Mouse (Mus musculus) erythroblast, embryonic 14.5 days (primary cell): Measurements from ENCODE around the gene Mpig6b. TPM values are rescaled to one million over a fixed set of nuclear protein-coding genes. Genes with fewer than 3 reads are reported as not detected.

Experiments used
- H3K27me3 ChIP-seq: 2 replicates; pipeline ENCODE4 v1.6.1; 2012; ENCODE audit warnings: inconsistent platforms; ENCODE audit not compliant: control insufficient read depth
- H3K36me3 ChIP-seq: 2 replicates; pipeline ENCODE4 v1.6.1; 2012; ENCODE audit warnings: mild to moderate bottlenecking, inconsistent platforms; ENCODE audit not compliant: control insufficient read depth
- H3K4me1 ChIP-seq: 2 replicates; pipeline ENCODE4 v1.6.1; 2012; ENCODE audit warnings: inconsistent platforms; ENCODE audit not compliant: control insufficient read depth
- H3K4me3 ChIP-seq: replicated peaks from 2 replicates; pipeline ENCODE3; 2012; ENCODE audit warnings: moderate library complexity, mild to moderate bottlenecking, inconsistent platforms
- H3K9me3 ChIP-seq: 2 replicates; pipeline ENCODE4 v1.6.1; 2012; ENCODE audit warnings: low read length, inconsistent platforms, mixed read lengths; ENCODE audit not compliant: control insufficient read depth
- GATA1 ChIP-seq: IDR thresholded peaks from 2 replicates; pipeline ENCODE4 v1.6.1; 2012; ENCODE audit warnings: low read length, inconsistent platforms, mixed read lengths
- TAL1 ChIP-seq: IDR thresholded peaks from 3 replicates; pipeline ENCODE4 v1.6.1; 2012; ENCODE audit warnings: low read length, inconsistent platforms, mixed read lengths
- polyA plus RNA-seq: library from polyadenylated mRNA; stranded (reverse); fragments of >175 nt; gene quantifications from 2 replicates; pipeline ENCODE4 v1.2.3, GENCODE M21; 2012

Gene Mpig6b
- polyA plus RNA-seq, 1 experiment: 0.05 TPM

DNA sequence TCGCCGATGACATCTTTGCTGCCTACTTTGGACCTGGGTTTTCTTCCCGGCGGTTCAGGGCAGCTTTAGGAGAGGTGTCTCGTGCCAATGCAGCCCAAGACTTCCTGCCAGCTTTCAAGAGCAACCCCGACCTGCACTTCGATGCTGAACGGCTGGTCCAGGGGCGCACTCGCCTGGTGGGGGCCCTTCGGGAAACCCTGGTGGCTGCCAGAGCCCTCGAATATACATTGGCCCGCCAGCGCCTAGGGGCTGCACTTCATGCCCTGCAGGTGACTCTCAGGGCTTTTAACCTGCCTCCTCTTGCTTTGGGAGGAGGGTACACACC is 48.3 kb downstream of the Mpig6b start:
- Histone ChIP-seq H3K27me3 (no peaks in the 10 kb centered on the region), H3K36me3 (peaks cover 45% of the 10 kb centered on the region), H3K4me1 (peaks cover 47% of the 10 kb centered on the region), H3K4me3 (no peak overlapping the region), H3K9me3 (no peaks in the 10 kb centered on the region)
- TF ChIP-seq TAL1 (no peak), GATA1 (no peak)

DNA sequence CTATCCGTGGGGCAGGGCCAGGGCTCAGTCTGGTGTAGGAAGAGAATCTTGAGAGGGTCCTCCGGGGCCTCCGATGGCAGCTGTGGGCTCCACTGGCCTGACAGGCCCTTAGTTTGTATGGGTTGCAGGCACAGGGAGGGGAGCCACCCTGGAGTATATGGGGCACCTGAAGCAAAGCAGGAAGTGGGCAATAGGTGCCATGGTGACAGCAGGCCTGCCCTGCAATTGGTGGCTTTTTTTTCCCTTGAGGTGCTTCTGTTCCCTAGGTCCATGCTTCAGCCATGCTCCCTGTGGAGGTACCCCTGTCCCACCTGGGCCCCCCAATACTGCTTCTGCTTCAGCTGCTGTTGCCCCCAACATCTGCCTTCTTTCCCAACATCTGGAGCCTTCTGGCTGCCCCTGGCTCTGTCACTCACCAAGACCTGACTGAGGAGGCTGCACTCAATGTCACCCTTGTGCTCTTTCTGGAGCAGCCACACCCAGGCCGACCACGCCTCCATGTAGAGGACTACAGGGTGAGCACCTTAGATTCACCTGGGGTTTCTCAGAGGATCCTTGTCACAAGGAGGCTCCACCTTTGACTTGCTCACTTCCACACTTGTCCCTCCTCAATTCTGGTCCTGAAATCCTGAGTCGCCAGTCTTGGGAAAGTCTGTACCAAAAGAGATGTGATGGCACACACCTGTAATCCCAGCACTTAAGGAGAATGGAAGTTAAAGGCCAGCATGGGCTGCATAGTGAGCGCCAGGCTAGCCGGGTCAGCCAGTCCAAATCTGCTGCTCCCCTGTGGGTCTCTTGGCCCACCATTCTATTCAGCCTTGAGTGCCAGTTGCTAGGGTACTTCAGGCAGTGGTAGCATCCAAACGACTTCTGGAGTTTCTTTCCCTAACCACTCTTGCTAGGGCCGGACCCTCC is 48.9 kb downstream of the Mpig6b start:
- Histone ChIP-seq H3K27me3 (no peaks in the 10 kb centered on the region), H3K4me1 (peaks cover 41% of the 10 kb centered on the region), H3K9me3 (no peaks in the 10 kb centered on the region), H3K4me3 (no peak overlapping the region), H3K36me3 (peaks cover 51% of the 10 kb centered on the region)
- TF ChIP-seq TAL1 (no peak), GATA1 (no peak)

- H3K9me3 ChIP-seq: no peaks in the 10 kb centered on the region
- no peak within 1 kb of the TSS for H3K4me3 ChIP-seq
Observed at GRCm38 (mm10) chr17:35016376-35016775, 49.6 kb downstream of the Mpig6b start, which contains the start of gene Vwa7. Gene Vwa7, plus strand, starts transcription at chr17:35016579.

GRCm38 (mm10) chr17:35015296-35015695 is 50.7 kb downstream of the Mpig6b start:
- peaks cover 24% of the 10 kb centered on the region for H3K4me1 ChIP-seq
- no peak overlapping the region for H3K4me3 ChIP-seq
- H3K36me3 ChIP-seq: peaks cover 69% of the 10 kb centered on the region

More at GRCm38 (mm10) chr17:35016376-35016775, 49.6 kb downstream of the Mpig6b start, which contains the start of gene Vwa7:
- peaks cover 58% of the 10 kb centered on the region for H3K36me3 ChIP-seq
- H3K4me1 ChIP-seq: peaks cover 34% of the 10 kb centered on the region
- H3K27me3 ChIP-seq: no peaks in the 10 kb centered on the region
- TF ChIP-seq GATA1 (no peak), TAL1 (no peak)

DNA sequence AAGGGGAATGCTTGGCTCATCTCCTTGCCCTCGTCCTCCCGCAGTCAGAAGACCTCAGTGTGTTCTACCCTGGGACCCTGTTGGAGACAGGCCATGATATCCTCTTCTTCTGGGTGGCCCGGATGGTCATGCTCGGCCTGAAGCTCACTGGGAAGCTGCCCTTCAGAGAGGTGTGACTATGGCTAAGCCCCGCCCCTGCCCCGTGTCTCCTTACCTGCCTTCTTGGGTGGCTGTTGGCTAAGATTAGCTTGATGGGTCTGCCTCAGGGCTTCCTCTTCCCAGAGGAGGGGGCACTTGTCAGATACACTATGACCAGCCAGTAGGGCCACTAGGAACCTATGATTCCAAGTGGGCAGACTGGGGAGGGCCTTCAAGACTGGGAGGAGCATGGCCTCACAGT is 52.8 kb downstream of the Mpig6b start:
- Histone ChIP-seq H3K27me3 (no peaks in the 10 kb centered on the region), H3K4me3 (no peak overlapping the region), H3K9me3 (no peaks in the 10 kb centered on the region), H3K36me3 (peaks cover 88% of the 10 kb centered on the region), H3K4me1 (peaks cover 21% of the 10 kb centered on the region)
- TF ChIP-seq GATA1: no peak

More at GRCm38 (mm10) chr17:35015296-35015695, 50.7 kb downstream of the Mpig6b start:
- H3K27me3 ChIP-seq: no peaks in the 10 kb centered on the region
- TF ChIP-seq TAL1 (no peak), GATA1 (no peak)
- no peaks in the 10 kb centered on the region for H3K9me3 ChIP-seq

Other genes starting within 250 kb of the Mpig6b start
- 6.3 and 6.7 TPM in 2 replicates for gene Stk19, start 229.2 kb downstream of the Mpig6b start, polyA plus RNA-seq
- 15.3 and 22.0 TPM in 2 replicates for gene Dxo, start 229.2 kb downstream of the Mpig6b start, polyA plus RNA-seq
- 6.7 and 8.9 TPM in 2 replicates for gene Skiv2l, start 216.0 kb downstream of the Mpig6b start, polyA plus RNA-seq
- 30.9 and 32.9 TPM in 2 replicates for gene Nelfe, start 215.8 kb downstream of the Mpig6b start, polyA plus RNA-seq
- 0.11 TPM in 1 of 2 replicates, not detected in the other for gene Cfb, start 203.7 kb downstream of the Mpig6b start, polyA plus RNA-seq
- gene Zbtb12, start 186.7 kb downstream of the Mpig6b start, polyA plus RNA-seq: 0.24 and 0.25 TPM in 2 replicates
- not detected in 2 replicates for gene Gm20547, start 184.1 kb downstream of the Mpig6b start, polyA plus RNA-seq
- gene C2, start 167.9 kb downstream of the Mpig6b start, polyA plus RNA-seq: 0.13 and 0.17 TPM in 2 replicates
- gene Ehmt2, start 167.7 kb downstream of the Mpig6b start, polyA plus RNA-seq: 6.2 and 6.4 TPM in 2 replicates
- not detected in 2 replicates for gene Slc44a4, start 151.7 kb downstream of the Mpig6b start, polyA plus RNA-seq
- gene Neu1, start 134.9 kb downstream of the Mpig6b start, polyA plus RNA-seq: 0.31 and 0.38 TPM in 2 replicates
- gene Hspa1b, start 106.9 kb downstream of the Mpig6b start, polyA plus RNA-seq: 408 and 454 TPM in 2 replicates
- gene Gm20481, start 96.3 kb downstream of the Mpig6b start, polyA plus RNA-seq: not detected in 2 replicates
- gene Hspa1a, start 94.0 kb downstream of the Mpig6b start, polyA plus RNA-seq: 195 and 214 TPM in 2 replicates
- 0.04 TPM in 1 of 2 replicates, not detected in the other for gene Hspa1l, start 93.5 kb downstream of the Mpig6b start, polyA plus RNA-seq
- gene Lsm2, start 84.3 kb downstream of the Mpig6b start, polyA plus RNA-seq: 15.9 and 21.4 TPM in 2 replicates
- 41.7 and 44.9 TPM in 2 replicates for gene Vars, start 65.2 kb downstream of the Mpig6b start, polyA plus RNA-seq
- 0.01 TPM in 2 replicates for gene Vwa7, start 49.6 kb downstream of the Mpig6b start, polyA plus RNA-seq
- gene Sapcd1, start 38.2 kb downstream of the Mpig6b start, polyA plus RNA-seq: 0.87 and 0.97 TPM in 2 replicates
- gene Msh5, start 19.4 kb downstream of the Mpig6b start, polyA plus RNA-seq: 0.90 and 1.3 TPM in 2 replicates
- 5.1 and 6.0 TPM in 2 replicates for gene Clic1, start 16.2 kb downstream of the Mpig6b start, polyA plus RNA-seq
- gene Ddah2, start 7.1 kb downstream of the Mpig6b start, polyA plus RNA-seq: 0.78 and 0.92 TPM in 2 replicates
- not detected in 2 replicates for gene Ly6g6c, start 796 bp downstream of the Mpig6b start, polyA plus RNA-seq
- gene Ly6g6e, start 10.7 kb upstream of the Mpig6b start, polyA plus RNA-seq: not detected in 2 replicates
- gene Ly6g6d, start 11.9 kb upstream of the Mpig6b start, polyA plus RNA-seq: not detected in 2 replicates
- 0.07 and 0.08 TPM in 2 replicates for gene Ly6g6f, start 19.4 kb upstream of the Mpig6b start, polyA plus RNA-seq
- gene Abhd16a, start 23.1 kb upstream of the Mpig6b start, polyA plus RNA-seq: 10.1 and 10.3 TPM in 2 replicates
- gene Ly6g5c, start 42.1 kb upstream of the Mpig6b start, polyA plus RNA-seq: not detected in 2 replicates
- 0.03 TPM in 1 of 2 replicates, not detected in the other for gene Ly6g5b, start 49.2 kb upstream of the Mpig6b start, polyA plus RNA-seq
- gene Gpank1, start 55.3 kb upstream of the Mpig6b start, polyA plus RNA-seq: 11.0 and 12.4 TPM in 2 replicates
- 10.2 and 11.2 TPM in 2 replicates for gene Csnk2b, start 55.9 kb upstream of the Mpig6b start, polyA plus RNA-seq
- gene D17H6S53E, start 60.2 kb upstream of the Mpig6b start, polyA plus RNA-seq: 0.27 and 0.48 TPM in 2 replicates
- gene Apom, start 65.9 kb upstream of the Mpig6b start, polyA plus RNA-seq: 0.10 and 0.20 TPM in 2 replicates
- 88.8 and 102 TPM in 2 replicates for gene Bag6, start 69.0 kb upstream of the Mpig6b start, polyA plus RNA-seq
- gene Prrc2a, start 98.7 kb upstream of the Mpig6b start, polyA plus RNA-seq: 70.4 and 133 TPM in 2 replicates
- gene Aif1, start 109.9 kb upstream of the Mpig6b start, polyA plus RNA-seq: 0.27 TPM in 1 of 2 replicates, not detected in the other
- gene Lst1, start 122.3 kb upstream of the Mpig6b start, polyA plus RNA-seq: not detected in 2 replicates
- gene Ltb, start 128.3 kb upstream of the Mpig6b start, polyA plus RNA-seq: 0.07 and 0.08 TPM in 2 replicates
- gene Tnf, start 135.8 kb upstream of the Mpig6b start, polyA plus RNA-seq: 0.07 and 0.09 TPM in 2 replicates
- gene Lta, start 139.2 kb upstream of the Mpig6b start, polyA plus RNA-seq: 0.03 TPM in 1 of 2 replicates, not detected in the other
- gene Gm16181, start 154.7 kb upstream of the Mpig6b start, polyA plus RNA-seq: not detected in 2 replicates
- 0.04 and 0.37 TPM in 2 replicates for gene Atp6v1g2, start 167.5 kb upstream of the Mpig6b start, polyA plus RNA-seq
- gene Nfkbil1, start 169.6 kb upstream of the Mpig6b start, polyA plus RNA-seq: 1.6 TPM in 2 replicates
- gene Ddx39b, start 175.6 kb upstream of the Mpig6b start, polyA plus RNA-seq: 18.8 and 20.8 TPM in 2 replicates
- gene H2-D1, start 196.5 kb upstream of the Mpig6b start, polyA plus RNA-seq: 2.4 and 2.7 TPM in 2 replicates